Mouse (Mus musculus): ENCODE data around the gene Zfp189. TPM values are rescaled to one million over a fixed set of nuclear protein-coding genes. Genes with fewer than 3 reads are reported as not detected.

Gene Zfp189
- polyA plus RNA-seq, 1 experiment from 2014 or later: 14.3 TPM

DNA sequence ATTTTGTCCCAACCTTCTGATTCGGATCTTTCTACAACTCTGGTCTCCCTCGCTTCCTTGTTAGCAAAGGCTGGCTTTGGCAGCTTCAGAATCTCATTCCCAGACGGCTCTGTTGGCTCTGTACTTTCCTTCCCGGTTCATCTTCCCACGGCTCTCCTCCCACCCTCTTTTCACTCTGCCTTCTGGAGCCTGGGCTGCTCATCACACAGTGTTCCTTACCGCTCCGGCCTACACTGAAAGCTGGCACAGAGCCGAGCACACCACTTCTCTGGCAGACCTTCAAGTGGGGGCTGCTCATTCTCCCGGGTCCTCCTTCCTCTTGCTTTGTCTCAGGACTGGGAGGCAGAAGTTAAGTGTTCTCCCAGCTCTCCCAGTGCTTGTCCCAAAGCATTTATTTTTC lies 1.6 kb downstream of the Zfp189 start:
- Histone ChIP-seq H3K9me3 (ENCODE audit: control insufficient read depth, low read length) (no peaks in the 10 kb centered on the region), H3K4me3 (ENCODE audit: low read depth, low read length) (no peak overlapping the region), H3K27me3 (ENCODE audit: control insufficient read depth, insufficient read depth, low read length) (no peaks in the 10 kb centered on the region), H3K36me3 (ENCODE audit: control insufficient read depth, insufficient read depth, low read length) (0 out of 2 replicates have a peak, but pooled peaks cover 3% of the 10 kb centered on the region), H3K4me1 (ENCODE audit: control insufficient read depth, insufficient read depth, low read length) (peaks cover 10% of the 10 kb centered on the region), H3K4me2 (no peak overlapping the region; the same call in 1 of the 2 replicates), H3K9ac (ENCODE audit: low read length) (no peak overlapping the region), H3K27ac (ENCODE audit: low read depth, low read length) (no peak overlapping the region)
- ATAC-seq (ENCODE audit: low FRiP score) (no peak), DNase-seq (ENCODE audit: low spot score, missing footprints) (peak; percentile 72)
- WGBS: 89% methylated on average over 9 of the region's 9 CpGs

DNA sequence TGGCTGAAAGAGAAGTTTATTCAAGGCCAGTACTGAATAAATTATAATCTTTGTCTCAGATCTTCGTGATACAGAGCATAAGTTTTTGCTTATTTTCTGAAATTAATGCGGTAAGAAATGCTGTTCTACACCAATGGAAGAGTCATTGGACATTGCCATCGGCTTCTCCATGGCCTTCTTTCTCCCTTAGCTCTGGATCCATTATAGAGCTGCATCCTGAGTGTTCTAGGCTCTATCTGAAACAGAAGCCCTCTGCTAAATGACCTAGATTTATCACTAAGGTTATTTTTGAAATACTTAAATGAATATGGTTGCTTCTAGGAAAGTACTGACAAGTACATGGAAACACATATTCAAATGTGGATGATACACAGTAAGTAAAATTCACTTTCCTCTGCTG lies 14.1 kb downstream of the Zfp189 start:
- WGBS: 84% methylated on average over 3 of the region's 3 CpGs

DNA sequence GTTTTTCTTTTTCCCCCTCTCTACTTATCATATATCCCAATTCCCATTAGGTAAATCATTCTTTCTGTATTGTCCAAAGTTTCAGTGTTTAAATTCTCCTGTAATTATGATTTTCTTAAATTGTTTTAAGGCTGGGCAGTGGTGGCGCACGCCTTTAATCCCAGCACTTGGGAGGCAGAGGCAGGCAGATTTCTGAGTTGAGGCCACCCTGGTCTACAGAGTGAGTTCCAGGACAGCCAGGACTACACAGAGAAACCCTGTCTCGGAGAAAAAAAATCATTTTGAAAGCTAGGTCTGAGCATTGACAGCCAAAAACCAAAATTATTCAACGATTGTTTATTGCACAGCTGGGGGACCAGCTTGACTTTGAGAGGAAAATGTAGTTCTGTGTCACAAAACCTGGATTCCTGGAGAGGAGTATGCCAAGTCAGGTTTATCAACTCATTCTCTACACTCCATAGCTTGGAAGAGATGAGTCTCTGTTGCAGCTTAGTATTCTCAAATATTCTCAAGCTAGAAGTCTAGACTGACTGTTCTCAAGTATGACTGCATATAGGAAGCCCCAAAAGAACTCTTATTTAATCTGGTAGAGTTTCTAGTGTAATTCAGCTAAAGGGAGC lies 14.8 kb downstream of the Zfp189 start:
- Histone ChIP-seq H3K27ac (ENCODE audit: low read depth, low read length) (no peak overlapping the region), H3K27me3 (ENCODE audit: control insufficient read depth, insufficient read depth, low read length) (no peaks in the 10 kb centered on the region), H3K9me3 (ENCODE audit: control insufficient read depth, low read length) (no peaks in the 10 kb centered on the region), H3K4me2 (no peak overlapping the region), H3K4me3 (ENCODE audit: low read depth, low read length) (no peak overlapping the region), H3K36me3 (ENCODE audit: control insufficient read depth, insufficient read depth, low read length) (peaks cover 1% of the 10 kb centered on the region; the same call in 1 of the 2 replicates), H3K9ac (ENCODE audit: low read length) (no peak overlapping the region), H3K4me1 (ENCODE audit: control insufficient read depth, insufficient read depth, low read length) (no peaks in the 10 kb centered on the region)
- ATAC-seq (ENCODE audit: low FRiP score) (no peak), DNase-seq (ENCODE audit: low spot score, missing footprints) (no peak)
- WGBS: 90% methylated on average over 4 of the region's 4 CpGs

More for the DNA sequence above, 14.1 kb downstream of the Zfp189 start:
- Histone ChIP-seq H3K4me3 (ENCODE audit: low read depth, low read length) (no peak overlapping the region), H3K9me3 (ENCODE audit: control insufficient read depth, low read length) (peaks cover 3% of the 10 kb centered on the region; the same call in 1 of the 2 replicates), H3K27ac (ENCODE audit: low read depth, low read length) (no peak overlapping the region), H3K9ac (ENCODE audit: low read length) (no peak overlapping the region), H3K27me3 (ENCODE audit: control insufficient read depth, insufficient read depth, low read length) (no peaks in the 10 kb centered on the region), H3K4me1 (ENCODE audit: control insufficient read depth, insufficient read depth, low read length) (no peaks in the 10 kb centered on the region), H3K4me2 (no peak overlapping the region), H3K36me3 (ENCODE audit: control insufficient read depth, insufficient read depth, low read length) (peaks cover 7% of the 10 kb centered on the region)
- ATAC-seq (ENCODE audit: low FRiP score): no peak
- no peak for DNase-seq (ENCODE audit: low spot score, missing footprints)

DNA sequence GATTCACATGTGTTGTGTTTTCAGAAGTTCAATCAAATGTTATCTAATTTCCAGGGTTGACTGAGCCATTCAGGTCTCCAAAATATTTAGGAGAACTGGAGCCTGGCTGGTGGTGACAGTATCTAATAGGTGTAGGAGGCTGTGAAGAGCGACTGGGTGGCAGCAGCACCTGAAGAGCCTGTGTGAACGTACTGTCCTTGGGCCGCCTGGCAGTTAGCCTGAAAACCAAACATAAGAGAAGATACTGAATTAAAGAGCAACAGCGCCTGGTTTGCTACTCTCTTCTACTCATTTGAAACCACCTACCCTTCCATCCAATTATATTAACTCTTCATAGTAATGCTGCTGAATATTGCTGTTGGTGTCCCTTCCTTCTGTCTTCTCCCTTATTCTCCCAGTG lies 15.7 kb downstream of the Zfp189 start:
- Histone ChIP-seq H3K4me1 (ENCODE audit: control insufficient read depth, insufficient read depth, low read length) (no peaks in the 10 kb centered on the region), H3K4me2 (no peak overlapping the region), H3K9ac (ENCODE audit: low read length) (no peak overlapping the region), H3K4me3 (ENCODE audit: low read depth, low read length) (no peak overlapping the region), H3K36me3 (ENCODE audit: control insufficient read depth, insufficient read depth, low read length) (no peaks in the 10 kb centered on the region), H3K27ac (ENCODE audit: low read depth, low read length) (no peak overlapping the region), H3K27me3 (ENCODE audit: control insufficient read depth, insufficient read depth, low read length) (no peaks in the 10 kb centered on the region), H3K9me3 (ENCODE audit: control insufficient read depth, low read length) (no peaks in the 10 kb centered on the region)
- WGBS: 89% methylated on average over 4 of the region's 4 CpGs
- ATAC-seq (ENCODE audit: low FRiP score) (no peak), DNase-seq (ENCODE audit: low spot score, missing footprints) (no peak)

GRCm38 (mm10) chr4:49539665-49540064 lies 18.7 kb downstream of the Zfp189 start:
- no peaks in the 10 kb centered on the region for H3K9me3 ChIP-seq (ENCODE audit: control insufficient read depth, low read length)
- H3K27ac ChIP-seq (ENCODE audit: low read depth, low read length): no peak overlapping the region
- H3K4me2 ChIP-seq: no peak overlapping the region
- H3K4me1 ChIP-seq (ENCODE audit: control insufficient read depth, insufficient read depth, low read length): no peaks in the 10 kb centered on the region
- no peak for ATAC-seq (ENCODE audit: low FRiP score)
- no peak for DNase-seq (ENCODE audit: low spot score, missing footprints)
- no peak overlapping the region for H3K9ac ChIP-seq (ENCODE audit: low read length)
- no peaks in the 10 kb centered on the region for H3K36me3 ChIP-seq (ENCODE audit: control insufficient read depth, insufficient read depth, low read length)
- WGBS: 75% methylated on average over 6 of the region's 6 CpGs
- no peak overlapping the region for H3K4me3 ChIP-seq (ENCODE audit: low read depth, low read length)
- H3K27me3 ChIP-seq (ENCODE audit: control insufficient read depth, insufficient read depth, low read length): no peaks in the 10 kb centered on the region

GRCm38 (mm10) chr4:49540966-49541365 lies 20.0 kb downstream of the Zfp189 start:
- Histone ChIP-seq H3K27me3 (ENCODE audit: control insufficient read depth, insufficient read depth, low read length) (no peaks in the 10 kb centered on the region), H3K27ac (ENCODE audit: low read depth, low read length) (no peak overlapping the region), H3K9ac (ENCODE audit: low read length) (no peak overlapping the region), H3K4me2 (no peak overlapping the region), H3K36me3 (ENCODE audit: control insufficient read depth, insufficient read depth, low read length) (no peaks in the 10 kb centered on the region), H3K4me3 (ENCODE audit: low read depth, low read length) (no peak overlapping the region), H3K4me1 (ENCODE audit: control insufficient read depth, insufficient read depth, low read length) (no peaks in the 10 kb centered on the region), H3K9me3 (ENCODE audit: control insufficient read depth, low read length) (no peaks in the 10 kb centered on the region)
- DNase-seq (ENCODE audit: low spot score, missing footprints): no peak
- no peak for ATAC-seq (ENCODE audit: low FRiP score)
- WGBS: 79% methylated on average over 3 of the region's 3 CpGs

DNA sequence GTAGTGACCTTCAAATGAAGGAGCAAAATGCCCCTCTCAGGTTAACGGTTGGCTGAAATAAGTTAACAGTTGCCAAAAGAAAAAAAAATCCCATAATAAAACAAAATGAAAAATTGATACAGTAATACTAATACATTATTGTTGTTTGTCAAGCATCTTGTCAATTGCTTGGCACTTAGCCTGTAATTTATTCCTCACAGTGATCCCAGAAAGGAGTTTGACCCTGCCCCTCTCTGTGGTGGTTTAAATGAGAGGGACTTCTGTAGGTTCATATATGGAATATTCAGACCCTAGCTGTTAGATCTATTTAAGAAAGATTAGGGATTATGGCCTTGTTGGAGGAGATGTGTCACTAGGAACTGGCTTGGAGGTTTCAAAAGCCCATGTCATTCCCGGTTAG lies 25.1 kb downstream of the Zfp189 start:
- H3K27me3 ChIP-seq (ENCODE audit: control insufficient read depth, insufficient read depth, low read length): no peaks in the 10 kb centered on the region
- WGBS: 79% methylated on average over 2 of the region's 2 CpGs
- H3K27ac ChIP-seq (ENCODE audit: low read depth, low read length): no peak overlapping the region
- H3K4me1 ChIP-seq (ENCODE audit: control insufficient read depth, insufficient read depth, low read length): no peaks in the 10 kb centered on the region
- no peak overlapping the region for H3K4me3 ChIP-seq (ENCODE audit: low read depth, low read length)
- no peak for DNase-seq (ENCODE audit: low spot score, missing footprints)
- H3K9ac ChIP-seq (ENCODE audit: low read length): no peak overlapping the region
- no peaks in the 10 kb centered on the region for H3K9me3 ChIP-seq (ENCODE audit: control insufficient read depth, low read length)
- H3K36me3 ChIP-seq (ENCODE audit: control insufficient read depth, insufficient read depth, low read length): no peaks in the 10 kb centered on the region
- no peak for ATAC-seq (ENCODE audit: low FRiP score)
- no peak overlapping the region for H3K4me2 ChIP-seq

- no peak overlapping the region for H3K9ac ChIP-seq (ENCODE audit: low read length)
- DNase-seq (ENCODE audit: low spot score, missing footprints): no peak
- no peaks in the 10 kb centered on the region for H3K27me3 ChIP-seq (ENCODE audit: control insufficient read depth, insufficient read depth, low read length)
- H3K9me3 ChIP-seq (ENCODE audit: control insufficient read depth, low read length): no peaks in the 10 kb centered on the region
- 80% methylated on average over 6 of the region's 6 CpGs for WGBS
- no peak for ATAC-seq (ENCODE audit: low FRiP score)
- no peaks in the 10 kb centered on the region for H3K36me3 ChIP-seq (ENCODE audit: control insufficient read depth, insufficient read depth, low read length)
- H3K27ac ChIP-seq (ENCODE audit: low read depth, low read length): no peak overlapping the region
- H3K4me2 ChIP-seq: no peak overlapping the region
- no peaks in the 10 kb centered on the region for H3K4me1 ChIP-seq (ENCODE audit: control insufficient read depth, insufficient read depth, low read length)
- H3K4me3 ChIP-seq (ENCODE audit: low read depth, low read length): no peak overlapping the region
Observed at GRCm38 (mm10) chr4:49546873-49547543, 26.0 kb downstream of the Zfp189 start.

DNA sequence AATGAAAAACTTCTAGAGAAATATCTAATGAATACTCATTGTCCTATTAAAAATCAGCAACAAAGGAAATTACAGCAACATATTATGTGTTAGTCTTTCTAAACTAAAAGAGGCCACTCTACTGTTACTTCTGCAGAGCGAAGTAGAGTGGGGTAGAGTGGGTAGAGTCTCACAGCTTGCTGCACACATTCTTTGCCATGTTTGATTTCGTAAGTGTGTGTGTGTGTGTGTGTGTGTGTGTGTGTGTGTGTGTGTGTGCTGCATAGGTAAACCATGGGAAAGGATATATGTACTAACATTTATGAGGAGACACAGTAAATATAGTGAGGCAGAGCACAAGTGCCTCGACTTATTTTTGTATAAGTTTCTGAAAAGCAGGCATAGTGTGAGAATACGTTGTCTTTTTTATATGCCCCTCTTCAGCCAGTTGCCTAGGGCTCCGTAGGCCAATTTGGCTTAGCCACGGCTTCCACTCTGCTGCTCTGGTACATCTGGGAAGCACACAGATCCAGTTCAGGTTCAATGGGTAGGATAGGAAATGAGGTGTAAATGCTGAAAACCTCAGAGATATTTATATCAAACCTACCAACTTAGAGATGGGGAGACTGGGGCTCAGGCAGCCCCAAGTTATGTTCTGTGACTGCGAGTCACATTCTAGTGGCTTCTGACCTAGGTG lies 26.7 kb downstream of the Zfp189 start:
- no peaks in the 10 kb centered on the region for H3K36me3 ChIP-seq (ENCODE audit: control insufficient read depth, insufficient read depth, low read length)
- DNase-seq (ENCODE audit: low spot score, missing footprints): no peak
- no peak overlapping the region for H3K27ac ChIP-seq (ENCODE audit: low read depth, low read length)
- H3K9ac ChIP-seq (ENCODE audit: low read length): no peak overlapping the region
- H3K4me2 ChIP-seq: no peak overlapping the region
- WGBS: 84% methylated on average over 7 of the region's 7 CpGs
- H3K9me3 ChIP-seq (ENCODE audit: control insufficient read depth, low read length): no peaks in the 10 kb centered on the region
- H3K27me3 ChIP-seq (ENCODE audit: control insufficient read depth, insufficient read depth, low read length): no peaks in the 10 kb centered on the region
- no peak for ATAC-seq (ENCODE audit: low FRiP score)
- H3K4me1 ChIP-seq (ENCODE audit: control insufficient read depth, insufficient read depth, low read length): no peaks in the 10 kb centered on the region
- no peak overlapping the region for H3K4me3 ChIP-seq (ENCODE audit: low read depth, low read length)
